Mouse (Mus musculus): ENCODE measurements around the gene Ccdc13. TPM values are rescaled to one million over a fixed set of nuclear protein-coding genes. Genes with fewer than 3 reads are reported as not detected.

Gene Ccdc13
- total RNA-seq, 1 experiment from 2014 or later, result 1.3 TPM

GRCm38 (mm10) chr9:121759091-121760081 lies 79.9 kb downstream of the Ccdc13 start, which contains the start of gene Zfp651:
Gene Zfp651 (plus strand): TSS chr9:121759330.
- DNase-seq, result peak; percentile 70

- DNase-seq, result no peak
Observed at GRCm38 (mm10) chr9:121757835-121758814, 81.1 kb downstream of the Ccdc13 start.

DNA sequence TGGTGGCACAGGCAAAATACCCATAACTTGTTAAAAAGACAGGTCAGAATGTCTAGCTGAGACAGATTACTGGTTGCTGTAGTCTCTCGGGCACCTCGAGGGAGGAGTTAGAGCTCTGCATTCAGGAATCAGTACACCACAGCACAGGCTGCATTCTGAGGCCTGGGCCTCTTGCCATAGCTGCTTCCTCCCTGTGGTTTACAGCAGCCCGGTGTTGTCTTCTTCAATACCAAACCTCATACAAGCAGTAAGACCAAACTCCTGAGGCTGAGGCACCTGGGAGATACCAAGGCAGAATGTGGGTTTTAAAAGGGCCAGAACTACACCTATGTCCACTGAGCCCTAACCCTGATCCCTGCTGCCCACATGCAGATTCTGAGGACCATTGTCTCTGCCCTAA lies 81.8 kb downstream of the Ccdc13 start:
- DNase-seq, result no peak

- no peak for DNase-seq
Observed at GRCm38 (mm10) chr9:121756785-121757184, 82.5 kb downstream of the Ccdc13 start.

GRCm38 (mm10) chr9:121754624-121755023 lies 84.6 kb downstream of the Ccdc13 start:
- DNase-seq, result no peak

GRCm38 (mm10) chr9:121752774-121753173 lies 86.5 kb downstream of the Ccdc13 start:
- DNase-seq, result no peak

Other genes with a start within 250 kb of the Ccdc13 start
- gene Lyzl4, start 197.4 kb downstream of the Ccdc13 start, total RNA-seq (2021), result not detected in 2 replicates
- gene Vipr1, start 196.7 kb downstream of the Ccdc13 start, total RNA-seq (2021), result 0.18 and 0.62 TPM in 2 replicates
- gene Sec22c, start 134.0 kb downstream of the Ccdc13 start, total RNA-seq (2021), result 4.9 and 5.3 TPM in 2 replicates
- gene Ss18l2, start 129.1 kb downstream of the Ccdc13 start, total RNA-seq (2021), result 41.6 and 44.9 TPM in 2 replicates
- 90.6 and 90.8 TPM in 2 replicates for gene Nktr, start 120.3 kb downstream of the Ccdc13 start, total RNA-seq (2021)
- gene Zfp651, start 80.1 kb downstream of the Ccdc13 start, total RNA-seq (2021), result 33.3 and 55.7 TPM in 2 replicates
- 0.18 TPM in 1 of 2 replicates, not detected in the other for gene Klhl40, start 61.9 kb downstream of the Ccdc13 start, total RNA-seq (2021)
- gene Hhatl, start 47.0 kb downstream of the Ccdc13 start, total RNA-seq (2021), result not detected in 2 replicates
- gene Higd1a, start 18.9 kb upstream of the Ccdc13 start, total RNA-seq (2021), result 77.9 and 79.7 TPM in 2 replicates
- 0.33 and 0.52 TPM in 2 replicates for gene Ackr2, start 58.9 kb upstream of the Ccdc13 start, total RNA-seq (2021)
- 0.36 and 2.7 TPM in 2 replicates for gene Cyp8b1, start 76.8 kb upstream of the Ccdc13 start, total RNA-seq (2021)
- gene Fam198a, start 111.5 kb upstream of the Ccdc13 start, total RNA-seq (2021), result 2.0 and 2.9 TPM in 2 replicates
- 16.3 and 21.3 TPM in 2 replicates for gene Pomgnt2, start 157.6 kb upstream of the Ccdc13 start, total RNA-seq (2021)